8 mouse cellular contexts compared by ENCODE assay signal in genomic region chr1:39700599-39701273, GRCm38 (mm10). TPM values are rescaled to one million over a fixed set of nuclear protein-coding genes. Genes with fewer than 3 reads are reported as not detected.
DNase-seq lines count a peak whose midpoint lies in the region; ATAC-seq lines count a peak whose summit lies in the region.
"Had no signal": no experiment of that assay in that cellular context is flagged by ENCODE, and none has a peak within 500 bp of the region (broad histone marks: within the 10 kb centered on the region; RNA-seq: fewer than 3 reads in every experiment).

No protein-coding gene starts in this region.

- H3K9ac ChIP-seq in lung, embryonic 15.5 days = no peak overlapping the region; the same call in 1 of the 2 replicates
- H3K9ac ChIP-seq in embryonic facial prominence, embryonic 13.5 days = peak overlapping the region; percentile 6
- peak overlapping the region; percentile 31; the same call in 1 of the 2 replicates for H3K9ac ChIP-seq in hindbrain, embryonic 11.5 days (ENCODE audit: low read depth, low read length)
- peak overlapping the region; percentile 18; the same call in 1 of the 2 replicates for H3K9ac ChIP-seq in neural tube, embryonic 12.5 days

- intact Hi-C loops in left cerebral cortex, postnatal 25 days (cut with DNase I) = no loop called here

- WGBS in lung, embryonic 15.5 days = 15% methylated on average over 7 of the region's 7 CpGs
- WGBS in embryonic facial prominence, embryonic 13.5 days = 11% methylated on average over 7 of the region's 7 CpGs
- 9% methylated on average over 7 of the region's 7 CpGs for WGBS in hindbrain, embryonic 11.5 days
- 8% methylated on average over 7 of the region's 7 CpGs for WGBS in neural tube, embryonic 12.5 days

- H3K4me1 ChIP-seq in lung, embryonic 15.5 days = peaks cover 59% of the 10 kb centered on the region
- peaks cover 61% of the 10 kb centered on the region for H3K4me1 ChIP-seq in embryonic facial prominence, embryonic 13.5 days
- H3K4me1 ChIP-seq in hindbrain, embryonic 11.5 days (replicated peaks; ENCODE audit: control insufficient read depth, insufficient read depth, low read length) = peaks cover 9% of the 10 kb centered on the region; the same call in 1 of the 2 replicates
- peaks cover 32% of the 10 kb centered on the region for H3K4me1 ChIP-seq in neural tube, embryonic 12.5 days

- no peaks in the 10 kb centered on the region for H3K36me3 ChIP-seq in lung, embryonic 15.5 days
- H3K36me3 ChIP-seq in embryonic facial prominence, embryonic 13.5 days = no peaks in the 10 kb centered on the region
- no peaks in the 10 kb centered on the region for H3K36me3 ChIP-seq in hindbrain, embryonic 11.5 days (ENCODE audit: control insufficient read depth, insufficient read depth, low read length)
- H3K36me3 ChIP-seq in neural tube, embryonic 12.5 days = no peaks in the 10 kb centered on the region

- no peaks in the 10 kb centered on the region for H3K27me3 ChIP-seq in lung, embryonic 15.5 days
- H3K27me3 ChIP-seq in embryonic facial prominence, embryonic 13.5 days = no peaks in the 10 kb centered on the region
- H3K27me3 ChIP-seq in hindbrain, embryonic 11.5 days (ENCODE audit: control insufficient read depth, insufficient read depth, low read length) = no peaks in the 10 kb centered on the region
- H3K27me3 ChIP-seq in neural tube, embryonic 12.5 days (replicated peaks) = no peaks in the 10 kb centered on the region

- H3K27ac ChIP-seq in lung, embryonic 15.5 days = peak overlapping the region; percentile 77
- peak overlapping the region; percentile 80 for H3K27ac ChIP-seq in embryonic facial prominence, embryonic 13.5 days
- H3K27ac ChIP-seq in hindbrain, embryonic 11.5 days (ENCODE audit: low read depth, low read length) = peak overlapping the region; percentile 51; the same call in 1 of the 2 replicates
- H3K27ac ChIP-seq in neural tube, embryonic 12.5 days = no peak overlapping the region

- no peak overlapping the region for H3K4me3 ChIP-seq in lung, embryonic 15.5 days
- H3K4me3 ChIP-seq in embryonic facial prominence, embryonic 13.5 days = no peak overlapping the region
- no peak overlapping the region for H3K4me3 ChIP-seq in hindbrain, embryonic 11.5 days (ENCODE audit: low read depth, low read length)
- no peak overlapping the region for H3K4me3 ChIP-seq in neural tube, embryonic 12.5 days

- H3K9me3 ChIP-seq in lung, embryonic 15.5 days = no peaks in the 10 kb centered on the region
- no peaks in the 10 kb centered on the region for H3K9me3 ChIP-seq in embryonic facial prominence, embryonic 13.5 days
- H3K9me3 ChIP-seq in hindbrain, embryonic 11.5 days (ENCODE audit: control insufficient read depth, low read length) = no peaks in the 10 kb centered on the region
- no peaks in the 10 kb centered on the region for H3K9me3 ChIP-seq in neural tube, embryonic 12.5 days

- peak; percentile 64; the same call in 1 of the 2 replicates for ATAC-seq in lung, embryonic 15.5 days (ENCODE audit: borderline replicate concordance, extremely low read depth, low FRiP score, low TSS enrichment)
- peak; percentile 61; the same call in 1 of the 2 replicates for ATAC-seq in embryonic facial prominence, embryonic 13.5 days (ENCODE audit: insufficient number of reproducible peaks, insufficient read depth, low FRiP score, low TSS enrichment, low read depth)
- peak; percentile 63; the same call in 1 of the 2 replicates for ATAC-seq in hindbrain, embryonic 11.5 days (ENCODE audit: low FRiP score)
- peak; percentile 12 for ATAC-seq in neural tube, embryonic 12.5 days (ENCODE audit: low FRiP score, low read depth)

- 0 out of 2 replicates have a peak overlapping the region, but pooled peaks have one; percentile 22 for H3K4me2 ChIP-seq in lung, embryonic 15.5 days
- peak overlapping the region; percentile 44 for H3K4me2 ChIP-seq in embryonic facial prominence, embryonic 13.5 days
- H3K4me2 ChIP-seq in hindbrain, embryonic 11.5 days (replicated peaks; ENCODE audit: low read depth, low read length) = no peak overlapping the region
- peak overlapping the region; percentile 19; the same call in 1 of the 2 replicates for H3K4me2 ChIP-seq in neural tube, embryonic 12.5 days (replicated peaks)

- DNase-seq in lung, postnatal 36 days = no peak
- DNase-seq in hindbrain, embryonic 11.5 days (ENCODE audit: low spot score) = no peak
- no peak for DNase-seq in cerebellum, postnatal 4 days (ENCODE audit: low spot score in 2 of 2)
- no peak for DNase-seq in left cerebral cortex, postnatal 25 days (ENCODE audit: low spot score in 2 of 2)
- DNase-seq: lung, adult 2 months had no signal

RNA-seq across cellular contexts. Expression of gene Rfx8, which starts 20.1 kb away (rescaled TPM):
- polyA plus RNA-seq in lung, embryonic 15.5 days (2015; fragmentation: Nextera tagmentation; extraction: Ambion mirVana) = 0.58 and 0.67 TPM in 2 replicates
- polyA plus RNA-seq in embryonic facial prominence, embryonic 13.5 days (2015; fragmentation: Nextera tagmentation; extraction: Ambion mirVana) = 1.8 and 2.1 TPM in 2 replicates
- polyA plus RNA-seq in hindbrain, embryonic 11.5 days (2014; fragmentation: Nextera tagmentation; extraction: Ambion mirVana) = 0.31 and 0.42 TPM in 2 replicates
- 0.27 TPM in 1 of 2 replicates, not detected in the other for polyA plus RNA-seq in neural tube, embryonic 12.5 days (2016; fragmentation: Nextera tagmentation; extraction: Ambion mirVana)
- total RNA-seq in left cerebral cortex, postnatal 25 days (2021) = under 1 TPM in 1 of 2 experiments, not detected in 1; 0.16 TPM

RNA-seq across cellular contexts. Expression of gene Creg2, which starts 49.5 kb away (rescaled TPM):
- polyA plus RNA-seq in lung, embryonic 15.5 days (2015; fragmentation: Nextera tagmentation; extraction: Ambion mirVana) = 0.05 and 0.06 TPM in 2 replicates
- 0.21 and 0.22 TPM in 2 replicates for polyA plus RNA-seq in embryonic facial prominence, embryonic 13.5 days (2015; fragmentation: Nextera tagmentation; extraction: Ambion mirVana)
- 0.80 and 0.96 TPM in 2 replicates for polyA plus RNA-seq in hindbrain, embryonic 11.5 days (2014; fragmentation: Nextera tagmentation; extraction: Ambion mirVana)
- 2.9 and 3.2 TPM in 2 replicates for polyA plus RNA-seq in neural tube, embryonic 12.5 days (2016; fragmentation: Nextera tagmentation; extraction: Ambion mirVana)
- 10 to 100 TPM; 75.2 to 82.4 TPM for total RNA-seq in left cerebral cortex, postnatal 25 days (2021)

Comparison
In these comparisons a context has a peak if more than half of its experiments do, and no peak if none do; other contexts are left out.
1. ATAC-seq: peak in every context shown above with its lines; median percentile 64 in lung, embryonic 15.5 days; 63 in hindbrain, embryonic 11.5 days; 61 in embryonic facial prominence, embryonic 13.5 days; 12 in neural tube, embryonic 12.5 days.